Mouse (Mus musculus) small intestine, adult 10 weeks (tissue): ENCODE data around the gene Ncoa1. TPM values are rescaled to one million over a fixed set of nuclear protein-coding genes. Genes with fewer than 3 reads are reported as not detected.

Experiments
- polyA plus RNA-seq: library from polyadenylated mRNA; stranded (reverse); fragments of 350-450 nt; fragmentation: Illumina TruSeq; extraction: RNeasy Lipid Tissue Mini Kit (QIAGEN cat#74804); gene quantifications from one replicate; pipeline ENCODE4 v1.2.3, GENCODE M21; 2014; ENCODE audit warnings: low replicate concordance

Gene Ncoa1
- 14.6 TPM for polyA plus RNA-seq

DNA sequence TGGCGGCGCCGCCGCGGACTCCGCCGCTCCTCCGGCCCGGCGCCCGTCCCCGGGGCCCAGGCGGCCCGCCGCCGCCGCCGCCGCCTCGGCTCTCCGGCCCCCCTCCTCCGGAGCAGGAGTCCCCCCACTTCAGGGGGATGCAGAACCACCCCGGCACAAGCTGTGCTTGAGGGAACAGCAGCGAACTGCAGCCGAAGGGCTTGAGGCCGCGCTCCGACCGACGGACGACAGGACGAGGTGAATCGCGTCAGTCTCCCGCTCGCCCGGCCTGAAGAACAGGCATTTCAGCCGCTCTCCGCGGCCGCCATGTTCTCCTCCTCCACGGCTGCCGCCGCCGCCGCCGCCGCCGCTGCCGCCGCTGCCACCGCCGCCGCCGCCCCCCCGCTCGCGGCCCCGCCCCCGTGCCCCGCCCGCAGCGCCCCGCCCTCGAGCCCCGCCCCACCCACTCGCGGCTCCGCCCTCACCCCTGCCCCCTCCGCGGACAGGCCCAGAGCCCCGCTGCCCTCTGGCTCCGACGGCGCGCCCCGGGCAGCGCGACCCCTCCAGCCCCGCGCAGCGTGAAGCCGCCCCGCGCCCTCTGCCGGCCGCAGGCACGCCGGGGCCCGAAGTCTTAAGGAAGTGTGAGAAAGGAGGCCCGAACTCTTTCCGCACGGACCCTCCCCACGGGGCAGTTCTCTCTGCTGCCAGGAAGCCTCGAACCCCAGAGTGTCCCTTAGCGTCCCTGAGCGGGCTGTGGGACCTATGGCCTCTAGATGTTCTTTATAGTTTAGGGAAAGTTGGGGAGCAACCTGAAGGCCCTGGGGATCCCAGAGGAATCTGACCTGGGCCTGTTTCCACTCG is at the start of gene Ncoa1:
Gene Ncoa1 (minus strand): TSS at position 351 of the 840 bp plus-strand sequence.

DNA sequence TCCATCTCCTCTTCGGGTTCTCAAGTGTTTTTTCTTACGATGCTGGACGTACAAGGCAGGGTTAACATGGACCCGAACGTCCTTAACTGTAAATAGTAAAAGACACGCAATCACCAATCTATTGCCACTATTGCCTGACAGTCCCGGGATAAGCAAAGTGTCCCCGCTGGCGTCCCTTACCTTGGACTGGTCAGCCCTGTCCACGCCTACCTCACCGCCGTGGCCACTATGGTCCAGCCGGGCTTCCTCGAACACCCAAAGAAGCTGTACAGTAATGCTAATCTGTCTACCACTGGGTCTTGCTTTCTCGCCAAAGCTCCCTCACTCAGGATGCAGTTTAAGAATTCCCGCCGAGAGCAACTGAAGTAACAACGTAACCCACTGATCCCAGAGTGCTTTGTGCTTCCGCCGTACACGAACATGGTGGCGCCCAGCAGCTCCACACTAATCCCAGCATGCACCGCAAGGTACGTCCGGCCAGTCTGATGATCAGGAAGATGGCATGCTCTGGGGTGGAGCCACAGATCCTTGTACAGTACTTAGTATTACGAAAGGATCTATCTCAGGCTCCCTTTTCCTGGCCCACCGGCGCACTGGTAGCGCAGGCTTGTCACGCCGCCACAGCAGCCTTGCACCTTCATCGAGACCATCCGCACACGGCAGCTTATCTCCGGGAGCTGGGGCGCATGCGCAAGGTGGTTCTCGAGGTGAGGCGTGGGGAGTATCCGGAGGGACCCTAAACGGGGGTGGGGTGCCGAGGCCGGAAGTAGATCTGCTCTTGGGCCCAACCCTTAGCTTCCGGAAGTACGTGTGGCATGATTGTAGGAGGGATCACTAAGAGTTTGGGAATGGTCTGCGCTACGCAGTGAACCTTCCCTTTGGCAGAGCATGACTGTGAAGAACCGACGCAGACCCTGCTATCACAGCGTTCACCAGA is 243.1 kb downstream of the Ncoa1 start, which contains the start of the genes Ptrhd1 and Cenpo:
Gene Ptrhd1 (plus strand): TSS at position 456 of the 937 bp plus-strand sequence.
Gene Cenpo (minus strand): TSS at position 723 of the 937 bp plus-strand sequence.

Other genes with a start within 250 kb of the Ncoa1 start
- gene Ptrhd1, start 243.2 kb downstream of the Ncoa1 start, polyA plus RNA-seq, result 2.1 TPM
- 5.1 TPM for gene Cenpo, start 242.9 kb downstream of the Ncoa1 start, polyA plus RNA-seq
- 85.5 TPM for gene Itsn2, start 115.5 kb upstream of the Ncoa1 start, polyA plus RNA-seq
- not detected for gene Gm3625, start 115.7 kb upstream of the Ncoa1 start, polyA plus RNA-seq